Mouse (Mus musculus) intestine, embryonic 15.5 days (tissue): Measurements from ENCODE around the gene Tmem60. TPM values are rescaled to one million over a fixed set of nuclear protein-coding genes. Genes with fewer than 3 reads are reported as not detected.

Experiments
- ATAC-seq: fragments of 200-750 bp; cut with Nextera tagmentation; 2 replicates; pipeline ENCODE4 v1.8.0; 2017; ENCODE audit warnings: moderate TSS enrichment, moderate library complexity
- H3K27ac ChIP-seq: fragments of 300-500 bp; sonication (generic); 2 replicates; pipeline ENCODE4 v1.5.1; 2015; ENCODE audit warnings: mild to moderate bottlenecking, inconsistent platforms
- H3K27me3 ChIP-seq: fragments of 300-500 bp; sonication (generic); replicated peaks from 2 replicates; pipeline ENCODE4 v1.6.1; 2015; ENCODE audit warnings: inconsistent platforms
- H3K36me3 ChIP-seq: fragments of 300-500 bp; sonication (generic); 2 replicates; pipeline ENCODE4 v1.6.1; 2015; ENCODE audit warnings: inconsistent platforms
- H3K4me1 ChIP-seq: fragments of 300-500 bp; sonication (generic); replicated peaks from 2 replicates; pipeline ENCODE4 v1.6.1; 2015; ENCODE audit warnings: inconsistent platforms
- H3K4me2 ChIP-seq: fragments of 300-500 bp; sonication (generic); replicated peaks from 2 replicates; pipeline ENCODE4 v1.6.1; 2015; ENCODE audit warnings: mild to moderate bottlenecking, inconsistent platforms
- H3K4me3 ChIP-seq: fragments of 300-500 bp; sonication (generic); replicated peaks from 2 replicates; pipeline ENCODE4 v1.5.1; 2015; ENCODE audit warnings: inconsistent platforms
- H3K9ac ChIP-seq: fragments of 300-500 bp; sonication (generic); 2 replicates; pipeline ENCODE4 v1.6.1; 2015; ENCODE audit warnings: inconsistent platforms
- H3K9me3 ChIP-seq: fragments of 300-500 bp; sonication (generic); 2 replicates; pipeline ENCODE4 v1.6.1; 2016; ENCODE audit warnings: inconsistent platforms
- WGBS: fragments of 180-500 bp; shearing (Covaris S2); methylation state at CpG from one replicate; pipeline ENCODE4 v1.1.7; 2015; 5-methylcytosine and 5-hydroxymethylcytosine counted together
- polyA plus RNA-seq: library from polyadenylated mRNA; unstranded; fragments of >200 nt; fragmentation: Nextera tagmentation; extraction: Ambion mirVana; gene quantifications from 2 replicates; pipeline ENCODE4 v1.2.1, GENCODE M21; 2015

The Tmem60 gene
- polyA plus RNA-seq, 1 experiment from 2014 or later = 58.2 TPM

DNA sequence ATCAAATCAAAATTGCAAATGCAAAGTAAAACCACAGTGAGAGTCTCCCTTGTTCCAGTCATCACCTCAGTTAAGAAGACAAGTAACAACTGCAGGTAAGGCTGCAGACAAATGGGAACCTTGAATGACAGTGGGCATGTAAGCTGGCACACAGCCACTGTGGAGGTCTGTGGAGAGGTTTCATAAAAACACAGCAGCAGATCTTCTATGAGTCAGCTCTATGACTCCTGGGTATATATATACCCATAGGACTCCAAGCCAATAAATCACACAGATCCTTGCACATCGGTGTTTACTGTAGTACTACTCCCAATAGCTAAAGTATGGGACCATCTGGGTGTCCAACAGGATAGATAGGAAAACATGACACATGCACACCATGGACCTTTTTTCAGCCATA, 8.8 kb upstream of the Tmem60 start:
- WGBS = 62% methylated on average over 1 of the region's 1 CpGs
- Histone ChIP-seq H3K9ac (no peak overlapping the region), H3K36me3 (no peaks in the 10 kb centered on the region), H3K27ac (no peak overlapping the region), H3K9me3 (no peaks in the 10 kb centered on the region), H3K27me3 (no peaks in the 10 kb centered on the region), H3K4me1 (no peaks in the 10 kb centered on the region), H3K4me3 (no peak overlapping the region), H3K4me2 (no peak overlapping the region)
- no peak for ATAC-seq

DNA sequence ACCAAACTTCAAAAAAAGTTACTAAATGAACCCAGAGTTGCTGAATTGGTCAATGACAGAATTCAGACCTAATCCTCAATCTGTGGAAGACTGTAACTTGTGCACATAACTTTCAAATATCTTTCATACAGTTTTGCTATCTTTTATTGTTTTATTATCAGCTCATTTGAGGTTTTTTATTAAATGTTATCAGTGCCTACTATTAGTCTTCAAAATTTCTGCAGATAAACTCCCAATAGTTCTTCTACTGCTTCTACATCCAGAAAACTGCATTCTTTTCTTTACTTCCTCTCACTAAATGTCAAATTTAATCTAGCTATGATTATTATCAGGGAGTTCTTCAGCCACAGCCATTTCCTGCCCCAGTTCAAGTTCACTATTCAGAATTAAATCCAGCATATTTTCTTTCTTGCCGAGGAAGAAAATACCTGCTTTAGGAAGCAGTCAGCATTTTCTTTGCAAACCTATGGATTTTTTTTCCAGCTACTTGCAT, 5.0 kb upstream of the Tmem60 start:
- Histone ChIP-seq H3K27ac (no peak overlapping the region), H3K27me3 (no peaks in the 10 kb centered on the region), H3K9ac (no peak overlapping the region), H3K9me3 (no peaks in the 10 kb centered on the region), H3K4me3 (no peak overlapping the region), H3K36me3 (no peaks in the 10 kb centered on the region), H3K4me1 (peaks cover 5% of the 10 kb centered on the region; the same call in 1 of the 2 replicates), H3K4me2 (no peak overlapping the region)
- ATAC-seq = no peak
- 56% methylated on average over 1 of the region's 1 CpGs for WGBS

DNA sequence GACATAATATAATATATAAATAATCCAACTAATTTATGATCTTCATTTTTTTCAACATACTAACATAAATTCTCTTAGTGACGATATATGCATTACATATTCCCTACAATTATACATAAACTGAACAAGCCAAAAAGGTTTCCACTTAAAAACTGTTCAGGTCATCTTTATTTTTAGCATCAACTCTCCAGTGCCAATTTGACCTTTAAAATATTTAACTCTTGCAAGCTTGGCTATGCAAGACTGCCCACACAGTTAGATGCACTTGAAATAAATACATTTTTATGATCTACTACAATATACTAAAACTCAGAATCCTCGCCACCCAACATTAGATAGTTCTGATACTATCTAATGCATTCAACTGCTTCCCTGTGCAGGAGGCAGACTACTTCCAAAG, 1.6 kb upstream of the Tmem60 start:
- H3K9ac ChIP-seq = no peak overlapping the region
- H3K36me3 ChIP-seq = no peaks in the 10 kb centered on the region
- H3K27ac ChIP-seq = no peak overlapping the region
- no peak for ATAC-seq
- peaks cover 16% of the 10 kb centered on the region; the same call in 1 of the 2 replicates for H3K4me1 ChIP-seq
- no peaks in the 10 kb centered on the region for H3K27me3 ChIP-seq
- peak overlapping the region; percentile 72 for H3K4me2 ChIP-seq
- 62% methylated on average over 2 of the region's 2 CpGs for whole genome bisulfite sequencing
- H3K9me3 ChIP-seq = no peaks in the 10 kb centered on the region
- H3K4me3 ChIP-seq = peak overlapping the region; percentile 18; the same call in 1 of the 2 replicates

- under 1% methylated on average over 52 of the region's 64 CpGs for WGBS
- Histone ChIP-seq H3K4me1 (peaks cover 16% of the 10 kb centered on the region; the same call in 1 of the 2 replicates), H3K4me3 (peak overlapping the region; percentile 92), H3K9ac (peak overlapping the region; percentile 77), H3K9me3 (no peaks in the 10 kb centered on the region), H3K4me2 (peak overlapping the region; percentile 72), H3K27me3 (no peaks in the 10 kb centered on the region), H3K27ac (peak overlapping the region; percentile 95), H3K36me3 (peaks cover 4% of the 10 kb centered on the region; the same call in 1 of the 2 replicates)
- no peak for ATAC-seq
Measured at GRCm38 (mm10) chr5:20880797-20881775, 905 bp upstream of the Tmem60 start.

- H3K4me1 ChIP-seq = peaks cover 14% of the 10 kb centered on the region; the same call in 1 of the 2 replicates
- H3K4me2 ChIP-seq = peak overlapping the region; percentile 72
- H3K9ac ChIP-seq = no peak overlapping the region
- H3K27ac ChIP-seq = no peak overlapping the region
- peaks cover 4% of the 10 kb centered on the region; the same call in 1 of the 2 replicates for H3K36me3 ChIP-seq
- H3K4me3 ChIP-seq = no peak overlapping the region
- ATAC-seq = no peak
- H3K27me3 ChIP-seq = no peaks in the 10 kb centered on the region
- 73% methylated on average over 4 of the region's 4 CpGs for WGBS
- no peaks in the 10 kb centered on the region for H3K9me3 ChIP-seq
Measured at GRCm38 (mm10) chr5:20884036-20884620, 2.1 kb downstream of the Tmem60 start.

GRCm38 (mm10) chr5:20897446-20898167, 15.6 kb downstream of the Tmem60 start:
- Histone ChIP-seq H3K4me1 (no peaks in the 10 kb centered on the region), H3K27ac (no peak overlapping the region), H3K4me2 (no peak overlapping the region), H3K9me3 (no peaks in the 10 kb centered on the region), H3K9ac (no peak overlapping the region), H3K36me3 (0 out of 2 replicates have a peak, but pooled peaks cover 10% of the 10 kb centered on the region), H3K4me3 (no peak overlapping the region), H3K27me3 (no peaks in the 10 kb centered on the region)
- WGBS = 85% methylated on average over 2 of the region's 2 CpGs
- peak; percentile 86 for ATAC-seq

- Histone ChIP-seq H3K9me3 (no peaks in the 10 kb centered on the region), H3K27ac (no peak overlapping the region), H3K9ac (no peak overlapping the region), H3K27me3 (no peaks in the 10 kb centered on the region), H3K4me2 (no peak overlapping the region), H3K4me1 (no peaks in the 10 kb centered on the region), H3K36me3 (0 out of 2 replicates have a peak, but pooled peaks cover 4% of the 10 kb centered on the region), H3K4me3 (no peak overlapping the region)
- ATAC-seq = no peak
- 90% methylated on average over 2 of the region's 2 CpGs for WGBS
Measured at GRCm38 (mm10) chr5:20904647-20905046, 22.7 kb downstream of the Tmem60 start.

DNA sequence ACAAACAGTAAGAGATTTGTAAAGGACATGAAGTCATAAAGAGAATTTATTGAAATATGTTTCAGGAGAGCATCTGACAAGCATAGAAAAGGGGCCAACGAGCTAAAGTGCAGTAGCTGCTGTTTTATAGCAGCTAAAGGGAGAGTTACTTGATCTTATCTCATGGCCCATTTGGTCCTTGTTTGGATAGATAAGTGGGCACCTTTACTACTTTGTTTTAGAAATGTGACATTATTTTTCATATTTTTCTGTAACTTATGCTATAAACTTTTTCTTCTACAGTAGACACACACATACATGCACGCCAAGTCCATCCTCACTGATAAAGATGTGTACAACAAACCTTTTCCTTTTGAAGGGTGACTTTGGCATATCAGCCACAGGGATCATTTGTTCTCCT, 23.4 kb downstream of the Tmem60 start:
- no peak for ATAC-seq
- WGBS = 72% methylated on average over 2 of the region's 2 CpGs
- no peaks in the 10 kb centered on the region for H3K4me1 ChIP-seq

DNA sequence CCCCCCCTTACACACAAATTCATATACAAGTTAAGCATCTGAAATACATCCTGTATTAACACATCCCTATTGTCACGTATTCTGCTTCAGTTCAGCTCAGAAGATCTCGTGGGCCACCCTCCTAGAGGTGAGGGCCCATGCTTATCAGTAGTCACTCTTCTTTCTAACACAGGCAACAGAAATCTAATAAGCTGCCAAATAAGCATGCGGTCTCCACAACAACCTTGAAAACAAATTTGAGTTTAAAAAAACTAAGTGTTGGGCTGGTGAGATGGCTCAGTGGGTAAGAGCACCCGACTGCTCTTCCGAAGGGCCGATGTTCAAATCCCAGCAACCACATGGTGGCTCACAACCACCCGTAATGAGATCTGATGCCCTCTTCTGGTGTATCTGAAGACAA, 24.2 kb downstream of the Tmem60 start:
- no peaks in the 10 kb centered on the region for H3K27me3 ChIP-seq
- no peak for ATAC-seq
- H3K4me1 ChIP-seq = no peaks in the 10 kb centered on the region
- 93% methylated on average over 7 of the region's 7 CpGs for WGBS
- no peak overlapping the region for H3K27ac ChIP-seq
- H3K4me3 ChIP-seq = no peak overlapping the region
- H3K9me3 ChIP-seq = no peaks in the 10 kb centered on the region
- H3K9ac ChIP-seq = no peak overlapping the region
- H3K4me2 ChIP-seq = no peak overlapping the region
- no peaks in the 10 kb centered on the region for H3K36me3 ChIP-seq

More for the DNA sequence above, 23.4 kb downstream of the Tmem60 start:
- no peaks in the 10 kb centered on the region for H3K27me3 ChIP-seq
- no peak overlapping the region for H3K4me3 ChIP-seq
- H3K9ac ChIP-seq = no peak overlapping the region
- H3K4me2 ChIP-seq = no peak overlapping the region
- 0 out of 2 replicates have a peak, but pooled peaks cover under 1% of the 10 kb centered on the region for H3K36me3 ChIP-seq
- no peak overlapping the region for H3K27ac ChIP-seq
- no peaks in the 10 kb centered on the region for H3K9me3 ChIP-seq

DNA sequence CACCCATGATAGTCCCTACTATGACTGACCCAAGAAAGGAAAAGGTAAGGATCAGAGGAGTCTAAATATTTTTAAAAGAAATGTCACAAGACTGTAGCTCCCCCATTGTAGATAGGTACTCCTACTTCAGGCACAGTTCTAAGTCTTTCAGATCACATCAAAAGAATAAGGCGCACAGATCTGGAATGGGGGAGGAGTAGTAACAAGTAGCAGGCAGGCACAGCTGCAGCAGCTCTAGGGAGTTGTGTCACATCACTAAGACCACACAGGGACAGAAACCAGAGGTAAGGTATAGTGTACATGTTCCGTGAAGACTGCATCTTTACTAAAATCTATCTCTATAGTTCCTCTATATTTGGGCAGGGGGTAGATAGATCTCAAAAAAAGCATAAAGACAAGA, 29.8 kb downstream of the Tmem60 start:
- no peaks in the 10 kb centered on the region for H3K9me3 ChIP-seq
- no peak overlapping the region for H3K9ac ChIP-seq
- no peaks in the 10 kb centered on the region for H3K27me3 ChIP-seq
- H3K27ac ChIP-seq = no peak overlapping the region
- ATAC-seq = no peak
- no peak overlapping the region for H3K4me3 ChIP-seq
- 88% methylated on average over 2 of the region's 2 CpGs for WGBS
- H3K4me1 ChIP-seq = no peaks in the 10 kb centered on the region
- H3K4me2 ChIP-seq = no peak overlapping the region
- H3K36me3 ChIP-seq = no peaks in the 10 kb centered on the region

GRCm38 (mm10) chr5:20913372-20914275, 31.6 kb downstream of the Tmem60 start:
- peak; percentile 51 for ATAC-seq
- H3K4me3 ChIP-seq = no peak overlapping the region
- H3K9ac ChIP-seq = no peak overlapping the region

More at GRCm38 (mm10) chr5:20913372-20914275, 31.6 kb downstream of the Tmem60 start:
- Histone ChIP-seq H3K27me3 (no peaks in the 10 kb centered on the region), H3K36me3 (no peaks in the 10 kb centered on the region), H3K27ac (no peak overlapping the region), H3K9me3 (no peaks in the 10 kb centered on the region), H3K4me1 (no peaks in the 10 kb centered on the region), H3K4me2 (no peak overlapping the region)
- WGBS = 80% methylated on average over 11 of the region's 11 CpGs
